Mouse (Mus musculus) C2C12 (cell line): Measurements from ENCODE around the gene Bmpr1a.

Source experiments
- CEBPB ChIP-seq: IDR thresholded peaks from one replicate; pipeline ENCODE4 v1.6.1; 2011; ENCODE audit warnings: low read depth, mild to moderate bottlenecking, control low read depth, moderate library complexity
- CTCF ChIP-seq: IDR thresholded peaks from one replicate; pipeline ENCODE4 v1.5.1; 2011; ENCODE audit not compliant: control insufficient read depth, insufficient read depth, insufficient read length
- FOSL1 ChIP-seq: IDR thresholded peaks from one replicate; pipeline ENCODE4 v1.8.0; 2011; ENCODE audit warnings: mild to moderate bottlenecking, low read length; ENCODE audit not compliant: poor library complexity, insufficient read depth, severe bottlenecking
- MAX ChIP-seq: IDR thresholded peaks from one replicate; pipeline ENCODE4 v1.6.1; 2011; ENCODE audit warnings: mild to moderate bottlenecking, control low read depth
- MYOD1 ChIP-seq: IDR thresholded peaks from one replicate; pipeline ENCODE4 v1.6.1; 2011; ENCODE audit warnings: low read depth; ENCODE audit not compliant: control insufficient read depth, insufficient read length
- MYOG ChIP-seq: IDR thresholded peaks from one replicate; pipeline ENCODE4 v1.6.1; 2011; ENCODE audit not compliant: control insufficient read depth, insufficient read length; ENCODE audit errors: extremely low read depth
- USF1 ChIP-seq: IDR thresholded peaks from one replicate; pipeline ENCODE4 v1.6.1; 2011; ENCODE audit warnings: low read depth, mild to moderate bottlenecking, control low read depth, moderate library complexity

DNA sequence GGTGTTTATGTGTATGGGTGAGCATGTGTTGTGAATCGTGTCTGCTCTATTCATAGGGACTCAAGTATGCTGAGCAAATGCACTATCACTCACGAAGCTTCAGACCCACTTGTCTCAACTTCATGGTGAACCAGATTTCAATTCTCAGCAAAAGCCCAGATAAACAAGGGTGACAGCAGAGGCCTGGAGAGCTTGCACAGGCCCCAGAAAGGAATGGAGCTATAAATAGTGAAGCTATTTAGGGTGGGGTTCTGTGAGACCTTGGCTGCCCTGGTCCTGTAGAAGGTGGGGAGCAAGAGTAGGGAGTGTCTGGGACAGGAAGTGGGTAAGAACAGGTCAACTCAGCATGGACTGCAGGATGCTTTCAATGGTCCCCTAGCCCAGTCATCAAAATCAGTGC lies 41.4 kb upstream of the Bmpr1a start:
- TF ChIP-seq CTCF = no peak
- TF ChIP-seq FOSL1 = no peak
- TF ChIP-seq MAX = no peak
- TF ChIP-seq USF1 = no peak
- TF ChIP-seq CEBPB = no peak
- TF ChIP-seq MYOD1 = no peak
- TF ChIP-seq MYOG = no peak
